Mouse (Mus musculus): ENCODE results near the gene Mctp1. TPM values are rescaled to one million over a fixed set of nuclear protein-coding genes. Genes with fewer than 3 reads are reported as not detected.

Gene Mctp1
- polyA plus RNA-seq, 1 experiment: 0.44 TPM

- H3K36me3 ChIP-seq (ENCODE audit: control insufficient read depth, insufficient read depth, low read length): no peaks in the 10 kb centered on the region
- TF ChIP-seq POLR2A (IDR thresholded peaks at IDR 0.05; ENCODE audit: control insufficient read depth, low read depth, low read length): no peak
- TF ChIP-seq CTCF (IDR thresholded peaks at IDR 0.05; ENCODE audit: control insufficient read depth, insufficient read depth, insufficient replicate concordance, low read depth, low read length): no peak
- H3K4me3 ChIP-seq (ENCODE audit: control insufficient read depth, low read depth, low read length): no peak overlapping the region
- no peak overlapping the region for H3K27ac ChIP-seq (ENCODE audit: control insufficient read depth, insufficient read depth, low read depth, low read length)
- H3K4me1 ChIP-seq (ENCODE audit: control insufficient read depth, insufficient read depth, low read length): no peaks in the 10 kb centered on the region
- no peaks in the 10 kb centered on the region for H3K27me3 ChIP-seq (ENCODE audit: control insufficient read depth, insufficient read depth, low read length)
Measured at GRCm38 (mm10) chr13:77003684-77004083, 619.3 kb downstream of the Mctp1 start.

DNA sequence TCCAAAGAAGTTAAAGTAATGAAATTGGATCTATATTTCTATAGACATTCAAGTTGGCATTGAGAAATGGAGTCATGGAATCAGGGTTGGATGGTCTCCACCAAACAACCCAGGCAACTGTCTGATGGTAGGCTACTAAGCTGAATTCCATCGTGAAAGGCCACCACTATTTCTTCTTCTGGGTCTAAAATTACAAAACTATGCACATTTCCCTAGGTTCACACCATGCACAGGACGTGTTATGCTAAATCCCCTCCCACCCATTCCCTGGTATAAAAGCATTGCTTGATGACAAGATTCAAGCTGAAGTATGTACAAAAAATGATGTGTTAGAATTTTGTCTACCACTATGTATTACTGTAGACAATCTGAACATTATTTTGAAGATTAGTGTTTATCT lies 634.5 kb downstream of the Mctp1 start:
- H3K27ac ChIP-seq (ENCODE audit: control insufficient read depth, insufficient read depth, low read depth, low read length): no peak overlapping the region
- H3K4me1 ChIP-seq (ENCODE audit: control insufficient read depth, insufficient read depth, low read length): no peaks in the 10 kb centered on the region
- H3K4me3 ChIP-seq (ENCODE audit: control insufficient read depth, low read depth, low read length): no peak overlapping the region
- H3K27me3 ChIP-seq (ENCODE audit: control insufficient read depth, insufficient read depth, low read length): no peaks in the 10 kb centered on the region
- H3K36me3 ChIP-seq (ENCODE audit: control insufficient read depth, insufficient read depth, low read length): no peaks in the 10 kb centered on the region
- TF ChIP-seq POLR2A (IDR thresholded peaks at IDR 0.05; ENCODE audit: control insufficient read depth, low read depth, low read length) (no peak), CTCF (IDR thresholded peaks at IDR 0.05; ENCODE audit: control insufficient read depth, insufficient read depth, insufficient replicate concordance, low read depth, low read length) (no peak)

DNA sequence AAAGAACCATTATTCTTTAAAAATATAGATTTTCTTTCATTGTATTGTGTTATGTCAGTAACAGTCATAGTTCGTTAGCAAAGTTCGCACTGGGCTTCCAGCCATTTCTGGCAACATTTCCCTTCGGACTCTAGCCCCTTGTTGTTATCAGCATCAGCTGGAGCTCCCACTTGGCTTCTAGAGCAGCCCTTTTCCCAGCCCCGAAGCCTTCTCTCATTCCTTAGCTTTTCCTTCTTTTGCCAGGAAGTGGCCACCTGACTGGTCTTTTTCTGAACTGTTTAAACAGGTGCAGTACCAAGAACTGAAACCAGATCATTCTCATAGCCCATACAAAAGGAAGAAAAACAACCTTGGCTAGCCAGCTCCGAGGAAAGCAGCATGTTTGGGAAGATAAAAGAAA lies 645.3 kb downstream of the Mctp1 start:
- H3K4me1 ChIP-seq (ENCODE audit: control insufficient read depth, insufficient read depth, low read length): no peaks in the 10 kb centered on the region
- TF ChIP-seq CTCF (IDR thresholded peaks at IDR 0.05; ENCODE audit: control insufficient read depth, insufficient read depth, insufficient replicate concordance, low read depth, low read length): no peak
- TF ChIP-seq POLR2A (IDR thresholded peaks at IDR 0.05; ENCODE audit: control insufficient read depth, low read depth, low read length): no peak
- H3K36me3 ChIP-seq (ENCODE audit: control insufficient read depth, insufficient read depth, low read length): no peaks in the 10 kb centered on the region
- H3K27me3 ChIP-seq (ENCODE audit: control insufficient read depth, insufficient read depth, low read length): no peaks in the 10 kb centered on the region
- no peak overlapping the region for H3K27ac ChIP-seq (ENCODE audit: control insufficient read depth, insufficient read depth, low read depth, low read length)
- no peak overlapping the region for H3K4me3 ChIP-seq (ENCODE audit: control insufficient read depth, low read depth, low read length)

DNA sequence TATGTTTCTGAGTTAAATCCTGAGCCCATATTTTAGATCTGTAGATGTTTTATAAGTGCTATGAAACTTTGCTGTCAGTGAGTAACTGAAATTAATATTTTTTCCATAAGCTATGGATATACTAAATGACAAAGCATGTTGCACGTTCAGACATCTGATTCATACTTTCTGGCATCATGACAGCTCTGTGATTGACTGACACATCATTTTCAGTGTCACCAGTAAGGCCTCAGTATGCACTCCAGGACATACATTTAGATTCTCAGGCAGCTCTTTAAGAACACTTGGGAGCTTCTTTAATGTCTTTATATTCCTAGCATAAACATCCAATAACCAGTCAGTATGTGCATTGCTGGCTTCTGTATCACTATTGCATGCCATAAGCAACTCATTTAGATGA lies 659.0 kb downstream of the Mctp1 start:
- H3K27ac ChIP-seq (ENCODE audit: control insufficient read depth, insufficient read depth, low read depth, low read length): no peak overlapping the region
- no peaks in the 10 kb centered on the region for H3K27me3 ChIP-seq (ENCODE audit: control insufficient read depth, insufficient read depth, low read length)
- H3K4me3 ChIP-seq (ENCODE audit: control insufficient read depth, low read depth, low read length): no peak overlapping the region
- no peaks in the 10 kb centered on the region for H3K36me3 ChIP-seq (ENCODE audit: control insufficient read depth, insufficient read depth, low read length)
- TF ChIP-seq POLR2A (IDR thresholded peaks at IDR 0.05; ENCODE audit: control insufficient read depth, low read depth, low read length) (no peak), CTCF (IDR thresholded peaks at IDR 0.05; ENCODE audit: control insufficient read depth, insufficient read depth, insufficient replicate concordance, low read depth, low read length) (no peak)
- no peaks in the 10 kb centered on the region for H3K4me1 ChIP-seq (ENCODE audit: control insufficient read depth, insufficient read depth, low read length)

GRCm38 (mm10) chr13:77045375-77045774 lies 661.0 kb downstream of the Mctp1 start:
- Histone ChIP-seq H3K4me1 (ENCODE audit: control insufficient read depth, insufficient read depth, low read length) (no peaks in the 10 kb centered on the region), H3K36me3 (ENCODE audit: control insufficient read depth, insufficient read depth, low read length) (no peaks in the 10 kb centered on the region; the same call in 1 of the 2 replicates), H3K4me3 (ENCODE audit: control insufficient read depth, low read depth, low read length) (no peak overlapping the region), H3K27ac (ENCODE audit: control insufficient read depth, insufficient read depth, low read depth, low read length) (no peak overlapping the region), H3K27me3 (ENCODE audit: control insufficient read depth, insufficient read depth, low read length) (no peaks in the 10 kb centered on the region)
- TF ChIP-seq POLR2A (IDR thresholded peaks at IDR 0.05; ENCODE audit: control insufficient read depth, low read depth, low read length) (no peak), CTCF (IDR thresholded peaks at IDR 0.05; ENCODE audit: control insufficient read depth, insufficient read depth, insufficient replicate concordance, low read depth, low read length) (no peak)

- TF ChIP-seq CTCF (IDR thresholded peaks at IDR 0.05; ENCODE audit: control insufficient read depth, insufficient read depth, insufficient replicate concordance, low read depth, low read length) (no peak), POLR2A (IDR thresholded peaks at IDR 0.05; ENCODE audit: control insufficient read depth, low read depth, low read length) (no peak)
- H3K27me3 ChIP-seq (ENCODE audit: control insufficient read depth, insufficient read depth, low read length): no peaks in the 10 kb centered on the region
- H3K36me3 ChIP-seq (ENCODE audit: control insufficient read depth, insufficient read depth, low read length): no peaks in the 10 kb centered on the region; the same call in 1 of the 2 replicates
- no peaks in the 10 kb centered on the region for H3K4me1 ChIP-seq (ENCODE audit: control insufficient read depth, insufficient read depth, low read length)
- H3K27ac ChIP-seq (ENCODE audit: control insufficient read depth, insufficient read depth, low read depth, low read length): no peak overlapping the region
- H3K4me3 ChIP-seq (ENCODE audit: control insufficient read depth, low read depth, low read length): no peak overlapping the region
Measured at GRCm38 (mm10) chr13:77046416-77046815, 662.1 kb downstream of the Mctp1 start.

- Histone ChIP-seq H3K36me3 (ENCODE audit: control insufficient read depth, insufficient read depth, low read length) (no peaks in the 10 kb centered on the region; the same call in 1 of the 2 replicates), H3K4me1 (ENCODE audit: control insufficient read depth, insufficient read depth, low read length) (no peaks in the 10 kb centered on the region), H3K27ac (ENCODE audit: control insufficient read depth, insufficient read depth, low read depth, low read length) (no peak overlapping the region), H3K4me3 (ENCODE audit: control insufficient read depth, low read depth, low read length) (no peak overlapping the region), H3K27me3 (ENCODE audit: control insufficient read depth, insufficient read depth, low read length) (no peaks in the 10 kb centered on the region)
- no peak for TF ChIP-seq POLR2A (IDR thresholded peaks at IDR 0.05; ENCODE audit: control insufficient read depth, low read depth, low read length)
- TF ChIP-seq CTCF (IDR thresholded peaks at IDR 0.05; ENCODE audit: control insufficient read depth, insufficient read depth, insufficient replicate concordance, low read depth, low read length): no peak
Measured at GRCm38 (mm10) chr13:77047179-77047931, 663.0 kb downstream of the Mctp1 start.
